Mouse (Mus musculus) forebrain, embryonic 11.5 days (tissue): ENCODE measurements around the gene Actrt3. TPM values are rescaled to one million over a fixed set of nuclear protein-coding genes. Genes with fewer than 3 reads are reported as not detected.
A peak's percentile ranks its signal among the peaks of the same experiment; 100 is the strongest.

Source experiments
- ATAC-seq: fragments of 200-750 bp; cut with Nextera tagmentation; replicated peaks from 2 replicates; pipeline ENCODE4 v1.8.0; 2017; ENCODE audit warnings: moderate TSS enrichment; ENCODE audit not compliant: low FRiP score
- DNase-seq: peaks from one replicate; pipeline ENCODE4 v3.0.0-alpha.2; 2017; ENCODE audit warnings: low spot score
- H3K27ac ChIP-seq: fragments of 300-500 bp; sonication (generic); 2 replicates; pipeline ENCODE4 v1.5.1; 2014; ENCODE audit warnings: low read depth, low read length
- H3K27me3 ChIP-seq: fragments of 300-500 bp; sonication (generic); 2 replicates; pipeline ENCODE4 v1.6.1; 2014; ENCODE audit warnings: mild to moderate bottlenecking, low read length, mixed read lengths; ENCODE audit not compliant: control insufficient read depth, insufficient read depth
- H3K36me3 ChIP-seq: fragments of 300-500 bp; sonication (generic); 2 replicates; pipeline ENCODE4 v1.6.1; 2014; ENCODE audit warnings: mild to moderate bottlenecking, low read length, moderate library complexity, mixed read lengths; ENCODE audit not compliant: control insufficient read depth, insufficient read depth
- H3K4me1 ChIP-seq: fragments of 300-500 bp; sonication (generic); replicated peaks from 2 replicates; pipeline ENCODE4 v1.6.1; 2014; ENCODE audit warnings: low read length, mixed read lengths; ENCODE audit not compliant: control insufficient read depth, insufficient read depth
- H3K4me2 ChIP-seq: fragments of 300-500 bp; sonication (generic); 2 replicates; pipeline ENCODE4 v1.6.1; 2014; ENCODE audit warnings: low read depth, mild to moderate bottlenecking, low read length, moderate library complexity, mixed read lengths; ENCODE audit not compliant: severe bottlenecking
- H3K4me3 ChIP-seq: fragments of 300-500 bp; sonication (generic); 2 replicates; pipeline ENCODE4 v1.5.1; 2014; ENCODE audit warnings: low read depth, low read length
- H3K9ac ChIP-seq: fragments of 300-500 bp; sonication (generic); 2 replicates; pipeline ENCODE4 v1.6.1; 2014; ENCODE audit warnings: low read length
- H3K9me3 ChIP-seq: fragments of 300-500 bp; sonication (generic); 2 replicates; pipeline ENCODE4 v1.6.1; 2016; ENCODE audit warnings: low read length, mixed read lengths; ENCODE audit not compliant: control insufficient read depth
- WGBS: fragments of 180-500 bp; shearing (Covaris S2); extraction: QIAGEN DNeasy Blood & Tissue Kit; methylation state at CpG from one replicate; pipeline ENCODE4 v1.1.7; 2014; 5-methylcytosine and 5-hydroxymethylcytosine counted together
- polyA plus RNA-seq: library from polyadenylated mRNA; unstranded; fragments of >200 nt; fragmentation: Nextera tagmentation; extraction: Ambion mirVana; gene quantifications from 2 replicates; pipeline ENCODE4 v1.2.1, GENCODE M21; 2014

The Actrt3 gene
- polyA plus RNA-seq, 1 experiment from 2014 or later: not detected

DNA sequence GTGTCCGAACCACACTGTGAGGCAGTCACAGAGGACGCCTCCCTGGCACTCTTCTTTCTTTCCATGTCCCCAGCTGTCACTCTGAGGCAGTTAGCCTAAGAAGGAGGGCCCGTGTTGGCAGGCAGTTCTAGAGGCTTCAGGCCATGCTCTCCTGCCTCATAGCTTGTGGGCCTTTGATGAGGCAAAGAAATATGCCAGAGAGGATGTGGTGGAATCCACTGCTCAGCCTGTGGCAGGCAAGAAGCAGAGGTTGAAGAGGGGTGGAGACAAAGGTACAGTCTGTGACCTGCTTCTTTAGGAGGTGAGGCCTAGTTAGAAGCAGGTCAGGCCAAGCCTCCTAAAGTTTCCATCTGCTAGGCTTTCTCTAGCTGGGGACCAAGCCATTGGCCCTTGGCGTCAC is 11.2 kb upstream of the Actrt3 start:
- H3K27ac ChIP-seq: no peak overlapping the region
- no peaks in the 10 kb centered on the region for H3K4me1 ChIP-seq
- H3K4me2 ChIP-seq: no peak overlapping the region
- no peak overlapping the region for H3K4me3 ChIP-seq
- DNase-seq: no peak
- no peak for ATAC-seq
- no peak overlapping the region for H3K9ac ChIP-seq
- peaks cover 6% of the 10 kb centered on the region for H3K36me3 ChIP-seq
- no peaks in the 10 kb centered on the region for H3K9me3 ChIP-seq
- no peaks in the 10 kb centered on the region for H3K27me3 ChIP-seq
- 92% methylated on average over 4 of the region's 4 CpGs for WGBS

DNA sequence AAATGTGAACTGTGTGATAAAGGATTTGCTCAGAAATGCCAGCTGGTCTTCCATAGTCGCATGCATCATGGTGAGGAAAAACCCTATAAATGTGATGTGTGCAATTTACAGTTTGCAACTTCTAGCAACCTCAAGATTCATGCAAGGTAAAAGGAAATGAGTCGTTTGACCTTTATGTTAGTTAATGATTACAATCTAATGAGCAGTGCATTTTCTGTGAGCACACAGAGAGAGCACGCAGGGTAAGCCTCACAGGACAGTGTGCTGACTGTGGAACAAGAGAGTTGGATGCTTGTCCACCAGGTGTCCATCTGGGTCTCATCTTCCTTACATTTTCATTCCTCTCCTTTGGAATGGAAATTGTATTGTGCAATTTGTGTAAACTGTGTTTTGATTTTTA is 9.3 kb upstream of the Actrt3 start:
- H3K4me2 ChIP-seq: no peak overlapping the region
- no peaks in the 10 kb centered on the region for H3K27me3 ChIP-seq
- H3K36me3 ChIP-seq: peaks cover 6% of the 10 kb centered on the region
- 91% methylated on average over 3 of the region's 3 CpGs for WGBS
- DNase-seq (no peak), ATAC-seq (no peak)
- H3K9ac ChIP-seq: no peak overlapping the region
- no peaks in the 10 kb centered on the region for H3K4me1 ChIP-seq
- no peaks in the 10 kb centered on the region for H3K9me3 ChIP-seq
- H3K27ac ChIP-seq: no peak overlapping the region
- no peak overlapping the region for H3K4me3 ChIP-seq

DNA sequence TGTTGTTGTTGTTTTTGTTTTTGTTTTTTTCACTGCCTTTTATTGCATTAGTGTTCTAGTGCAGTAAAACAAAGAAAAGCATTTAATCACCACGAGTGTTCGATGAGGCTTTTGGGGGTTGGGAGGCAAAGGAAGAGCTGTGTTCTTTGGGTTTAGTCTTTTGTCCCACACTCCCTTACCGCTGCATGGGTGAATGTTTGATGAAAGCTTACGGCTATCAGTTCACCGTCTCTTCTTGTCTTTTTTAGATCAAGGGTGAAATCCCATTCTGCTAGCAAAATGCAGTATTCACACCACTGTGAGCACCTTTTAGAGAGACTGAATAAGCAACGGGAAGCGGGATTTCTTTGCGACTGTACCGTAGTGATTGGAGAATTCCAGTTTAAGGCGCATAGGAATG is 3.5 kb upstream of the Actrt3 start:
- no peak overlapping the region for H3K27ac ChIP-seq
- H3K4me3 ChIP-seq: peak overlapping the region; percentile 65
- peak overlapping the region; percentile 63 for H3K4me2 ChIP-seq
- DNase-seq: no peak
- ATAC-seq: no peak
- H3K9ac ChIP-seq: peak overlapping the region; percentile 71
- peaks cover 4% of the 10 kb centered on the region for H3K4me1 ChIP-seq
- peaks cover 3% of the 10 kb centered on the region; the same call in 1 of the 2 replicates for H3K36me3 ChIP-seq
- no peaks in the 10 kb centered on the region for H3K9me3 ChIP-seq
- 32% methylated on average over 10 of the region's 10 CpGs for whole genome bisulfite sequencing
- H3K27me3 ChIP-seq: no peaks in the 10 kb centered on the region

DNA sequence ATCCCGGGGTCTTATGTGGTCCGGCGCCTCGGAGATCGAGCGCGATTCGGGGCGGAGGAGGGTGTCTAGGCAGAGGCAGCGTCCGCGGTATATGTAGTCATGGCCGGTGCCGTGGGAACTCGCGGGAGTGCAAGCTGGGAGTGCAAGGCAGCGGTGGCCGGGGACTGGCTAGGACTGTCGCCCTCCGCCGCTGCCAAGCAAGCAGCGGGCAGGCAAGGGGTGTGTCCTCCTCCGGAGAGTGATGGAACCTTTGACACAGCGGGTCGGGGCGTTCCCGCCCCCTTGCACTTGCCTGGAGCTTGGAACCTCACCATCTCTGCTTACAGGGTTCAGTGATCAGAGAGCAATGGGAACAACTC is 3.0 kb upstream of the Actrt3 start:
- Histone ChIP-seq H3K9me3 (no peaks in the 10 kb centered on the region), H3K27me3 (no peaks in the 10 kb centered on the region), H3K4me3 (peak overlapping the region; percentile 65), H3K36me3 (peaks cover 3% of the 10 kb centered on the region; the same call in 1 of the 2 replicates), H3K27ac (peak overlapping the region; percentile 74), H3K9ac (peak overlapping the region; percentile 71), H3K4me1 (peaks cover 4% of the 10 kb centered on the region), H3K4me2 (peak overlapping the region; percentile 63)
- peak; percentile 59 for ATAC-seq
- under 1% methylated on average over 27 of the region's 27 CpGs for WGBS
- DNase-seq: no peak

DNA sequence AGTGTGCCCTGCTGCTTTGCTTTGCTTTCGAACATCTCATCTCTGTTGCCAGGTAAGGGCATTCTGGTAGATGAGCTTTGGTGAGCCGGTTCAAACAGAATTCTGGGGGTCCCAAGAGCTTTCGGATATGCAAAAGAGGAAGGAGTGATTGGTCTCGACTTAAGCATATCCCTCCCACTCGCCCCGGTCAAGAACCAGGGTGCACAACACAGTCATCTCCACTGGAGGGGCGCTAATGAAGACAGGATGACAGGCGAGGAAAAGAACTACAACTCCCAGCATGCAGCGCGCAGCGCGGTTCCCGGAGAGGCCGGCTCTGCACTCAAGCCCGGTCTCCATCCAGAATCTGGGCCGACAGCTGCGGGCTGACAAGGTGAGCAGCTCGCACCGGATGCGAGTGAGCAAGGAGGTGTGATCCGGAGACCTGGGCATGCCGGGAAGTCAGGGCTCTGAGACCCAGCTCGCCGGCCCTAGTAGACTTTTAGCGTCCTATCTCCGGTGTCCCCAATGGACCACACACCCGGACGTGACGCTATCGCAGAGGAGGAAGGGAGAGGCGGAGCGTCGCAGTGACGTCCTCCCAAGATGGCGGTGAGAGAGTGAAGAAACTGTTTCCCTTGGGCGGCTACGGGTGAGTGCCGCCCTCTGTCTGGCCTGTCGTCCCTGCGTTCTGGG is 2.5 kb upstream of the Actrt3 start, which contains the start of gene Mynn:
Gene Mynn (plus strand): TSS at position 1 of the 675 bp plus-strand sequence.
- peak within 1 kb of the TSS; percentile 65 for H3K4me3 ChIP-seq
- H3K4me2 ChIP-seq: peak within 1 kb of the TSS; percentile 80
- peaks cover 4% of the 10 kb centered on the region for H3K4me1 ChIP-seq
- H3K36me3 ChIP-seq: no peaks in the 10 kb centered on the region; the same call in 1 of the 2 replicates
- DNase-seq (peak; percentile 96), ATAC-seq (peak; percentile 94)
- no peaks in the 10 kb centered on the region for H3K27me3 ChIP-seq
- H3K9me3 ChIP-seq: no peaks in the 10 kb centered on the region
- WGBS: under 1% methylated on average over 40 of the region's 40 CpGs
- peak within 1 kb of the TSS; percentile 71 for H3K9ac ChIP-seq
- peak within 1 kb of the TSS; percentile 74 for H3K27ac ChIP-seq

DNA sequence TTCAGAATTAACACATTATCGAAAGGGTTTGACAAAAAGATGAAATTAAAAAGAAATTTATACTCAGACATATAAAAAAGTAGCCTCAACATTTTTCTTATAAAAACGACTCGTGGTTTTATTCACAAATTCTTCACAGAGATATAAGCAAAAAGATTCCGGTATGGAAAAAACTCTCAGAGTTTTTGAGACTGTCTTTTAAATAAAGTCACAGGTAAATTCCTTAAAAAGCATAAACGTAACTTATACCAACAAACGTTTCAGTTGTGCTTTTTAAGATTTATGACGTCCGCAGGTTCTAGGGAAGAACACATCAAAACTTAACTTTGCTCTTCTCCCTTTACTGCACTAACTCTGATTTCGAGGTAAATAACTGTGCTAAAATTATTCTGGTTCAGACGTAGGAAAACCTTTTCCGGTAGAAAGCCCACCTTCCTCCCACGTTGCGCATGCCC is 1.9 kb upstream of the Actrt3 start:
- Histone ChIP-seq H3K4me2 (peak overlapping the region; percentile 80), H3K9ac (peak overlapping the region; percentile 71; the same call in 1 of the 2 replicates), H3K27me3 (no peaks in the 10 kb centered on the region), H3K4me3 (peak overlapping the region; percentile 65), H3K36me3 (no peaks in the 10 kb centered on the region; the same call in 1 of the 2 replicates), H3K27ac (peak overlapping the region; percentile 74), H3K9me3 (no peaks in the 10 kb centered on the region), H3K4me1 (peaks cover 4% of the 10 kb centered on the region)
- ATAC-seq: no peak
- no peak for DNase-seq
- under 1% methylated on average over 13 of the region's 13 CpGs for WGBS

DNA sequence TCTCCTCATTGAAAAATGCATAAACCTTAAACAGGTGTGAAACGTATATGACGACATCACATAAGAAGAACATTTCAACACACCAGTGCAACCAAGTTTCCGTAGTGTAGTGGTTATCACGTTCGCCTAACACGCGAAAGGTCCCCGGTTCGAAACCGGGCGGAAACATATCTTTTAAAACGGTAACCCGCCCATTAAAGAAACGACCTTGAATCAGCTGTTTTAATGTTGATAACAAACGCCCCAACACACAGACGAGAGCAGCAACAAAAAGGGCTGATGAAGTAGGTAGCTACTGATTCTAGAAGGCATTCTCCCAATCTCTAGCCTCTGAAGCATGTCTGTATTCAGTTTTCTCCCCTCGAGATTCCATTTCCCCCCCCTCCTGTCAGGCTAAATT is 1.4 kb upstream of the Actrt3 start:
- under 1% methylated on average over 17 of the region's 17 CpGs for WGBS
- ATAC-seq (peak; percentile 32), DNase-seq (peak; percentile 89)
- Histone ChIP-seq H3K36me3 (no peaks in the 10 kb centered on the region; the same call in 1 of the 2 replicates), H3K4me3 (peak overlapping the region; percentile 65), H3K4me1 (peaks cover 4% of the 10 kb centered on the region), H3K4me2 (peak overlapping the region; percentile 80), H3K27ac (no peak overlapping the region), H3K9ac (no peak overlapping the region), H3K9me3 (no peaks in the 10 kb centered on the region), H3K27me3 (no peaks in the 10 kb centered on the region)

DNA sequence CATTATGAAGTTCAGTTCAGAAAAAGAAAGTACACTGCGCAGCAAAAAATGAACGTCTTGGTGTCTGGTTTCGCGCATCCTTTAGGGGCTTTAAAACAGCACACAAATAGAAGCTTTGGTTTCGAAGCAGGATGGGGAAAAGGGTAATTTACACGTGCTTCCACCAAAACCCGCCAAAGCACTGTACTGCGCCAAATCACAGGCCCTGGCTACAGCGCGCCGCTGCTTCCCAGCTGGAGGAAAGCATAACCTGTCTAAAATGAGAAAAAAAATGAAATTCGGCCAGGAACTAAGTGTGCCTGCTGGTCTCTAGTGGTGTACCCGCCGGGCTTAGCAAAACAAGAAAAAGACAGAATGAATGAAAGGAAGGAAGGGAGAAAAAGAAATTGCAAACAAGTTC is 978 bp upstream of the Actrt3 start:
- no peak for ATAC-seq
- H3K9me3 ChIP-seq: no peaks in the 10 kb centered on the region
- under 1% methylated on average over 14 of the region's 14 CpGs for WGBS
- peak overlapping the region; percentile 65 for H3K4me3 ChIP-seq
- peak overlapping the region; percentile 80 for H3K4me2 ChIP-seq
- H3K27ac ChIP-seq: no peak overlapping the region; the same call in 1 of the 2 replicates
- H3K4me1 ChIP-seq: peaks cover 7% of the 10 kb centered on the region
- H3K27me3 ChIP-seq: no peaks in the 10 kb centered on the region
- DNase-seq: peak; percentile 68
- peak overlapping the region; percentile 59 for H3K9ac ChIP-seq
- H3K36me3 ChIP-seq: no peaks in the 10 kb centered on the region; the same call in 1 of the 2 replicates

DNA sequence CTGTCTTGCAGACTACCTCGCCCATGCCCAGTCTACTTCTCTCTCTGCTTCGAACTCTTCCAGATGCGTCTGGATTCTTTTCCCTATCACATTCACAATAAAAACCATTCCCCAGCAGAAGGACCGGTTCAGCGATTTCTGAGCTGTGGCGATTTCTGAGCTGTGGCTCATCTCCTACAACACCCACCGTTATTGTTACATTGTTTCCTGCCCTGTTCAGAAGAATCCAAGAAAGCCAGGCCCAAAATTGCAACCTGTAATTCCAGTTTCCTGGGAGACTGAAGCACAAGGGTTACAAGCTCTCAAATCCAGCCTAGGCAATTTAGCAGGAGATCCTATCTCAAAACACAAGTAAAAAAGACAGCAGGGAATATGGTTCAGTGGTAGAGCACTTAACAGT is 2.5 kb downstream of the Actrt3 start:
- H3K27ac ChIP-seq: no peak overlapping the region
- no peak overlapping the region for H3K4me3 ChIP-seq
- no peaks in the 10 kb centered on the region for H3K27me3 ChIP-seq
- no peak overlapping the region for H3K4me2 ChIP-seq
- no peaks in the 10 kb centered on the region for H3K36me3 ChIP-seq
- no peak for ATAC-seq
- H3K9me3 ChIP-seq: no peaks in the 10 kb centered on the region
- DNase-seq: no peak
- no peak overlapping the region for H3K9ac ChIP-seq
- 86% methylated on average over 7 of the region's 7 CpGs for WGBS
- peaks cover 4% of the 10 kb centered on the region; the same call in 1 of the 2 replicates for H3K4me1 ChIP-seq
